Mouse (Mus musculus): ENCODE data around the gene Pde1a.

The Pde1a gene

GRCm38 (mm10) chr2:79798627-79799026 lies 330.6 kb downstream of the Pde1a start:
- DNase-seq, result no peak

- DNase-seq, result no peak
These were observed 331.8 kb downstream of the Pde1a start for GRCm38 (mm10) chr2:79797444-79797843.

- no peak for DNase-seq
These were observed 336.1 kb downstream of the Pde1a start for GRCm38 (mm10) chr2:79793186-79793585.

GRCm38 (mm10) chr2:79786467-79786866 lies 342.8 kb downstream of the Pde1a start:
- DNase-seq, result no peak

GRCm38 (mm10) chr2:79785541-79786134 lies 343.6 kb downstream of the Pde1a start:
- no peak for DNase-seq

All from spleen, adult 18-20 months (tissue).